Mouse (Mus musculus): ENCODE results near the gene Usp35. TPM values are rescaled to one million over a fixed set of nuclear protein-coding genes. Genes with fewer than 3 reads are reported as not detected.

The Usp35 gene
- polyA plus RNA-seq, 1 experiment from 2014 or later: 2.2 TPM

DNA sequence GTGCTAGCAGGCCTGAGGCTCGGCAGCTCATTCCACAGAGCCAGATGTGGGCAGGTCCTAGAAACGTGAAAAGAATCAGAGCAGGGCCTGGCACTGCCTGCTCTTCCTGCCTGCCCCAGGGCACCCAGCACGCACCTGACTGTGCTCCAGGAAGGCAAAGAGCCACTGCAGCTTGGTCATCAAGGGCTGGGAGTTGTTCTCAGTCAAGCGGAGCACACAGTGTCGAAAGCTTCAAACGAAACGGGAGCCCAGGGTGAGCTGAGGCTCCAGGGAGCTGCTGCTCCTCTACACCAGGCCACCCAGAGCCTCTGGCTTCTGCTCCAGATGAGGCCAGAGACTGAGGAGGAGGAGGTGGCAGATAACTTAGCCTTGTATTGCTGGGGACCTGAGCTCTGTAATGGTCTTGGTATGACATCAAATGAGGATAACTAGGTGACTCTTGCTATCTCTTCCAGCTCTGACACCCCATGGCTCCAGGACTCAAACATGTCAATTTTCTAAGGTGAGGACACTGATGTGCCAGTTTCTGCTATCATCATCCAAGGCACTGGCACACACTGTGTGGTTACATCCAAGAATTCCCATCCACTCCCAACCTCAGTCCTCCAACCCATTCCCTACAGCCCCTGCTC lies 18.3 kb downstream of the Usp35 start:
- Histone ChIP-seq H3K36me3 (ENCODE audit: control insufficient read depth, insufficient read depth, low read length) (peaks cover 27% of the 10 kb centered on the region), H3K9me3 (ENCODE audit: control insufficient read depth, low read length) (no peaks in the 10 kb centered on the region), H3K9ac (ENCODE audit: low read depth, low read length) (no peak overlapping the region), H3K4me3 (ENCODE audit: low read depth, low read length) (no peak overlapping the region), H3K4me1 (ENCODE audit: control insufficient read depth, insufficient read depth, low read length) (no peaks in the 10 kb centered on the region), H3K27ac (replicated peaks; ENCODE audit: low read depth, low read length) (no peak overlapping the region), H3K27me3 (replicated peaks; ENCODE audit: control insufficient read depth, insufficient read depth, low read length) (no peaks in the 10 kb centered on the region), H3K4me2 (ENCODE audit: low read depth, low read length) (no peak overlapping the region)
- ATAC-seq (ENCODE audit: low read depth) (no peak), DNase-seq (ENCODE audit: low spot score) (no peak)
- WGBS: 66% methylated on average over 7 of the region's 7 CpGs

DNA sequence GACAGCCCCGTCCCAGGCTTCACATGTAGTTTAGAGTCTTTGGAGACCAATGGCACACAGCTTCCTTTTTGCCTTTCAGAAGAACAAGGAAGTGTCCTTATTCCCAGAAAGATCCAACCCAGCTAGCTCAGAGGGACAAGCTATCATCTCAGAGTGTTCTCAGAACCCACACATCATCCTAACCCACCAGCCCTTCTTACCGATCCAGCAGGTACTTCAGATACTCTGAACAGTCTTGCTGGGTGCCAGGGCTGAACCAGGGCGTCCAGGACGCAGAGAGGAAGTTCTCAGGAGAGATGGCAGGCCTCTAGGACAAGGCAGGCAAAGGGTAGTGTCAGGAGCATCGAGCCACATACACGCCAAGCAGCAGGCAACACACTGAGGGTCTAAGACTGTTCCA lies 19.0 kb downstream of the Usp35 start:
- Histone ChIP-seq H3K4me1 (ENCODE audit: control insufficient read depth, insufficient read depth, low read length) (no peaks in the 10 kb centered on the region), H3K4me2 (ENCODE audit: low read depth, low read length) (no peak overlapping the region), H3K4me3 (ENCODE audit: low read depth, low read length) (no peak overlapping the region), H3K9ac (ENCODE audit: low read depth, low read length) (no peak overlapping the region), H3K9me3 (ENCODE audit: control insufficient read depth, low read length) (no peaks in the 10 kb centered on the region), H3K27ac (replicated peaks; ENCODE audit: low read depth, low read length) (no peak overlapping the region), H3K27me3 (replicated peaks; ENCODE audit: control insufficient read depth, insufficient read depth, low read length) (no peaks in the 10 kb centered on the region), H3K36me3 (ENCODE audit: control insufficient read depth, insufficient read depth, low read length) (peaks cover 32% of the 10 kb centered on the region)
- DNase-seq (ENCODE audit: low spot score) (no peak), ATAC-seq (ENCODE audit: low read depth) (no peak)
- 95% methylated on average over 6 of the region's 6 CpGs for WGBS

DNA sequence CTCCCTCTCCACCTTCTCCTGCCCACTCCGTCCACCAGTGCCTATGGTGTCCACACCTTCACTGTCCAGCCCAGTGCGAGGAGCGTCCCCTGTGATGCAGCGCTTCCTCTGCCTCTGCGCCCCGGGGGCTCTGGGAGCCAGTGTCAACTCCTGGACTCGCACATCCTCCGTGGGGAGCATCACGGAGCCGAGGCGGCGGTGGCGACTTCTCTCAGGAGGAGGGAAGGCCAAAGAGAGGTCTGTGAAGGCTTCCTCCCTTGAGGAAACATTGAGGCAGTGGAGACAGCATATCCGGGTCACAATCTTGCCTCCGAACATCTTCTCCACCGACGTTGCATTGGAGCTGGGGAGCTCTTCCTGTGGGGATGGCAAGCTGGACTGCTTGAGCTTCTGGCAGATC lies 19.6 kb downstream of the Usp35 start:
- Histone ChIP-seq H3K9ac (ENCODE audit: low read depth, low read length) (no peak overlapping the region), H3K4me3 (ENCODE audit: low read depth, low read length) (no peak overlapping the region), H3K4me1 (ENCODE audit: control insufficient read depth, insufficient read depth, low read length) (no peaks in the 10 kb centered on the region), H3K27ac (replicated peaks; ENCODE audit: low read depth, low read length) (no peak overlapping the region), H3K4me2 (ENCODE audit: low read depth, low read length) (no peak overlapping the region), H3K36me3 (ENCODE audit: control insufficient read depth, insufficient read depth, low read length) (peaks cover 37% of the 10 kb centered on the region), H3K27me3 (replicated peaks; ENCODE audit: control insufficient read depth, insufficient read depth, low read length) (no peaks in the 10 kb centered on the region), H3K9me3 (ENCODE audit: control insufficient read depth, low read length) (no peaks in the 10 kb centered on the region)
- WGBS: 74% methylated on average over 17 of the region's 17 CpGs
- DNase-seq (ENCODE audit: low spot score) (no peak), ATAC-seq (ENCODE audit: low read depth) (no peak)

DNA sequence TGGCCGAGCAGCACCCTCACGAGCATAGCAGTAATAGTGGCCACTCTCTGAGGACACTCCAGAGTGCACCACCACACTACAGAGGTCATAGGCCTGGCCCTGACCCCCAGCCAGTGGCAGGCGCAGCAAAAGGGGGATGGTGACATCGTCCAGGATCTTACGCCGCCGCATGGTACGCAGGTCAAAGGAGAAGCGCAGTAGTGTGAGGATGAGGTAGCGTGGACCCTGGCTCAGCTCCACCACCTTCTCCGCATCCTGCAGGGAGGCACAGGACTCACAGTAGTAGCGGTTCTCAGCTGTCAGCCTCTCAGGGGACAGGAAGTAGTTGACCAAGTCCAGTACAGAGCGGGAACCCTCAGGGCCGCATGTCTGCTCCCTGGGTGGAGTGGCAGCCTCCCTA lies 20.2 kb downstream of the Usp35 start:
- Histone ChIP-seq H3K9me3 (ENCODE audit: control insufficient read depth, low read length) (no peaks in the 10 kb centered on the region), H3K27me3 (replicated peaks; ENCODE audit: control insufficient read depth, insufficient read depth, low read length) (no peaks in the 10 kb centered on the region), H3K4me3 (ENCODE audit: low read depth, low read length) (no peak overlapping the region), H3K4me1 (ENCODE audit: control insufficient read depth, insufficient read depth, low read length) (no peaks in the 10 kb centered on the region), H3K36me3 (ENCODE audit: control insufficient read depth, insufficient read depth, low read length) (peaks cover 43% of the 10 kb centered on the region), H3K27ac (replicated peaks; ENCODE audit: low read depth, low read length) (no peak overlapping the region), H3K9ac (ENCODE audit: low read depth, low read length) (no peak overlapping the region), H3K4me2 (ENCODE audit: low read depth, low read length) (no peak overlapping the region)
- no peak for DNase-seq (ENCODE audit: low spot score)
- no peak for ATAC-seq (ENCODE audit: low read depth)
- 92% methylated on average over 12 of the region's 14 CpGs for WGBS

DNA sequence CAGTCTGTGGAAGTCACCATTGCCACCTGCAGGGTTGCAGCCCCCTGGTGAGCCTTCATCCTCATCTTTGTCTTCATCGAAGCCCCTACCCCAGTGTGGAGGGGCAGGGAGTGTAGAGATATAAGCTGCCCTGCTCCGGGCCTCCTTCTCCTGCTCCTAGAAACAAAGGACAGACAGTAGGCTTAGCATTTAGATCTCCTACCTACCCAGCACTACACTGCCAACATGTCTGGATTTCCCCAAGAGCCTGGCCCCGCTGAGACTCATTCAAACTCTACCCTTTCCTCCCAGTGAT lies 21.5 kb downstream of the Usp35 start:
- no peak for ATAC-seq (ENCODE audit: low read depth)
- Histone ChIP-seq H3K9me3 (ENCODE audit: control insufficient read depth, low read length) (no peaks in the 10 kb centered on the region), H3K4me3 (ENCODE audit: low read depth, low read length) (no peak overlapping the region), H3K36me3 (ENCODE audit: control insufficient read depth, insufficient read depth, low read length) (peaks cover 45% of the 10 kb centered on the region), H3K9ac (ENCODE audit: low read depth, low read length) (no peak overlapping the region), H3K27ac (replicated peaks; ENCODE audit: low read depth, low read length) (no peak overlapping the region), H3K4me1 (ENCODE audit: control insufficient read depth, insufficient read depth, low read length) (no peaks in the 10 kb centered on the region), H3K27me3 (replicated peaks; ENCODE audit: control insufficient read depth, insufficient read depth, low read length) (no peaks in the 10 kb centered on the region), H3K4me2 (ENCODE audit: low read depth, low read length) (no peak overlapping the region)
- 83% methylated on average over 3 of the region's 3 CpGs for WGBS
- no peak for DNase-seq (ENCODE audit: low spot score)

DNA sequence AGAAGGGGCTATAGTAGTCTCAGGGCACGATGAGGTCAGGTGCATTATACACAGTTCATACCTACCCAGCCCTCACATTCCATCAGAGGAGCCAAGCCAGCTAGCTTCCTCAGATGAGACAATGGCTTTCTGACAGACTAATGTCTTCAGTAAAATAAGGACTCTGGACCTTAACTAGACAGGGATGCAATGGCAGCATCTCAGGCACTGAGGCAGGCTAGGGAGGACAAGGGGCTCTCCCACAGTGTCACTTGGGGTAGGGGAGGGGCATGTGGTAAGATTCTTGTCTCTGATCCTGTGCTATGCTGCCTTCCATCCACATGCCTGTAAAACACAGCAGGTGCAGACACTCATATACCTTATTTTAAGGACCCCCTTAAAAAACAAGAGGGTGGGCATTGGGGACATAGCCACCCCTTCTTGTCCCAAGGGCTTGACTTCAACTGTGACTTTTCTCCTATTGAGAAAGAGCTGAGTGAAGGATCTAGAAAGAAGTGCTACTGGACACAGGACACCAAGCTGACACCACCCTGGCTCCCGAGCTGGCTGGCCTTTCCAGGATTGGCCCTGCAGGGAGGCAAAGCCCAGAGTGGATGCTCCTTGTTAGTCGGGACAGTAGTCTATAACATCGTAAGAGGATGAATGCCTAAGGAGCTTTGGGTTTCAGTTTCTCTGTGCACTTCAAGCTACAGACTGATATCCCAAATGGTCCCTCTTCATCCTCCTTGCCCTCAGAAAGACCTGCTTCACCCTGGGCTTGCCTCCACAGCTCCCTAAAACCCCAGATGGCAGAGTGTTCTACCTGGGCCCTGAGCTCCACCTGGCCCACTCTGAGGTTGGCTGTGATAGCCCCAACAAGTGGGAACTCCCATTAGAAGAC lies 22.1 kb downstream of the Usp35 start:
- ATAC-seq (ENCODE audit: low read depth): no peak
- peaks cover 48% of the 10 kb centered on the region for H3K36me3 ChIP-seq (ENCODE audit: control insufficient read depth, insufficient read depth, low read length)

DNA sequence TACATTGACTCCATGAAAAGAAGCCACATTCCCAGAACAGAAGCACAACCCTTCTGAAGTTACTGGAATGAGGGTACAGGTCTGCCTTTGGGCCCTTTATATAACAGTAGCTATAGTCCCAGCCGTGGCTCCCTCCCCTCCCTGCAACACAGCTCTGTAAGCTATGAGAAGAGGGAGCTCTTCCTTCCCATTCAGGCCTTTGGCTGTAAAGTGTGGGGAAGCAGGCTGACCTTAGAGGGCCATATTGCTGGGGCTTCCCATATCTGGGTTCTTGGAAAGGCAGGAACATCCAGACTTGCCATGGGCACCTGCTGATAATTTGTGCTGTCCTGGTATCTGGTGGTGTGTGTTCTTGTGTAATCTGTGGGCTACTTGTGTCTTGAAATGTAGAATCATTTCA lies 24.3 kb downstream of the Usp35 start:
- H3K9ac ChIP-seq (ENCODE audit: low read depth, low read length): no peak overlapping the region
- H3K4me2 ChIP-seq (ENCODE audit: low read depth, low read length): no peak overlapping the region
- H3K27ac ChIP-seq (replicated peaks; ENCODE audit: low read depth, low read length): no peak overlapping the region
- no peaks in the 10 kb centered on the region for H3K4me1 ChIP-seq (ENCODE audit: control insufficient read depth, insufficient read depth, low read length)
- H3K36me3 ChIP-seq (ENCODE audit: control insufficient read depth, insufficient read depth, low read length): peaks cover 49% of the 10 kb centered on the region
- no peak for DNase-seq (ENCODE audit: low spot score)
- no peak overlapping the region for H3K4me3 ChIP-seq (ENCODE audit: low read depth, low read length)
- H3K27me3 ChIP-seq (replicated peaks; ENCODE audit: control insufficient read depth, insufficient read depth, low read length): no peaks in the 10 kb centered on the region
- 85% methylated on average over 1 of the region's 1 CpGs for WGBS
- ATAC-seq (ENCODE audit: low read depth): no peak
- no peaks in the 10 kb centered on the region for H3K9me3 ChIP-seq (ENCODE audit: control insufficient read depth, low read length)

More for the DNA sequence above, 22.1 kb downstream of the Usp35 start:
- WGBS: 90% methylated on average over 4 of the region's 4 CpGs
- no peaks in the 10 kb centered on the region for H3K9me3 ChIP-seq (ENCODE audit: control insufficient read depth, low read length)
- H3K4me3 ChIP-seq (ENCODE audit: low read depth, low read length): no peak overlapping the region
- no peaks in the 10 kb centered on the region for H3K27me3 ChIP-seq (replicated peaks; ENCODE audit: control insufficient read depth, insufficient read depth, low read length)
- no peaks in the 10 kb centered on the region for H3K4me1 ChIP-seq (ENCODE audit: control insufficient read depth, insufficient read depth, low read length)
- H3K9ac ChIP-seq (ENCODE audit: low read depth, low read length): no peak overlapping the region
- no peak overlapping the region for H3K4me2 ChIP-seq (ENCODE audit: low read depth, low read length)
- no peak overlapping the region for H3K27ac ChIP-seq (replicated peaks; ENCODE audit: low read depth, low read length)
- DNase-seq (ENCODE audit: low spot score): no peak

DNA sequence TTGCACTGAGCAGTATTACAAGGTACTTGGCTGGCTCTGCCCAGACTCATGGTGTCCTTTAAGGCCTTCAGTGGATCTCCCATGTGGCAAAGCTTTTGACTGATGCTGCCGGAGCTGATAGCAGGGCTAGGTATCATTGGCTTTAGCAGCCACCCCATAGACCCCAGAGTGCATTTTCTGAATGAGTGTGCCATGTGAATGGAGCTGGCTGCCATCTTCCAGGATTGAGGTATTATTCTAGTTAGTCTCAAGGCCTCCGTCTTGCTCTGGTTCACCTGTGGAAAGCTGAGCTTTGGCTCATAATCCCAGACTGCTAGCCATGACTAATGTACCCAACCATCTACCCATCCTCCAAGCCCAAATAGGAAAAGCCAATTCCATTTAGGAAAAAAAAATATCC lies 25.0 kb downstream of the Usp35 start:
- 92% methylated on average over 2 of the region's 2 CpGs for WGBS
- H3K36me3 ChIP-seq (ENCODE audit: control insufficient read depth, insufficient read depth, low read length): peaks cover 46% of the 10 kb centered on the region
- ATAC-seq (ENCODE audit: low read depth) (no peak), DNase-seq (ENCODE audit: low spot score) (no peak)
- H3K9me3 ChIP-seq (ENCODE audit: control insufficient read depth, low read length): no peaks in the 10 kb centered on the region
- H3K9ac ChIP-seq (ENCODE audit: low read depth, low read length): no peak overlapping the region
- no peak overlapping the region for H3K27ac ChIP-seq (replicated peaks; ENCODE audit: low read depth, low read length)
- no peak overlapping the region for H3K4me3 ChIP-seq (ENCODE audit: low read depth, low read length)
- H3K4me2 ChIP-seq (ENCODE audit: low read depth, low read length): no peak overlapping the region
- no peaks in the 10 kb centered on the region for H3K4me1 ChIP-seq (ENCODE audit: control insufficient read depth, insufficient read depth, low read length)
- H3K27me3 ChIP-seq (replicated peaks; ENCODE audit: control insufficient read depth, insufficient read depth, low read length): no peaks in the 10 kb centered on the region

DNA sequence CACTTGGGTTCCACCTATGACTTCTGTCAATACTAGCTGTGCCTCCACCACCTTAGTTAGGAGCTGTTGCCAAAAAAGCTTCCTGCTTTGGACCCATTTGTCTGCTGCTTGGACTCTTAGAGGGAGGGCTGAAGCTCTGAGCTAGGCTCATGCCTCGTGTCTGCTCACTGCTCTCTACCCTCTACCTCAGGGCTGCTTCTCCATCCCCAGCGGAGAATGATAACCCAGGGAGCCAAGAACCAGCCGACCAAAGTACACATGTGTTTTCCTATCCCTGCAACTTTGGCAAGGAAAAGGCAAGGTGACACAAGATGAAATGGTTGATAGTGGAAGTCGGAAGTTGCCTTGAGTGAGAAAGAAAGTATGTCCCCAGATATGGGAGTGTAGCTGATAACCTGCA lies 26.6 kb downstream of the Usp35 start:
- Histone ChIP-seq H3K4me3 (ENCODE audit: low read depth, low read length) (no peak overlapping the region), H3K27me3 (replicated peaks; ENCODE audit: control insufficient read depth, insufficient read depth, low read length) (no peaks in the 10 kb centered on the region), H3K4me1 (ENCODE audit: control insufficient read depth, insufficient read depth, low read length) (no peaks in the 10 kb centered on the region), H3K27ac (replicated peaks; ENCODE audit: low read depth, low read length) (no peak overlapping the region), H3K4me2 (ENCODE audit: low read depth, low read length) (no peak overlapping the region), H3K9ac (ENCODE audit: low read depth, low read length) (no peak overlapping the region), H3K36me3 (ENCODE audit: control insufficient read depth, insufficient read depth, low read length) (peaks cover 39% of the 10 kb centered on the region), H3K9me3 (ENCODE audit: control insufficient read depth, low read length) (no peaks in the 10 kb centered on the region)
- no peak for ATAC-seq (ENCODE audit: low read depth)
- DNase-seq (ENCODE audit: low spot score): no peak
- WGBS: 95% methylated on average over 4 of the region's 4 CpGs
